Mouse (Mus musculus): ENCODE results near the gene Tekt1. TPM values are rescaled to one million over a fixed set of nuclear protein-coding genes. Genes with fewer than 3 reads are reported as not detected.
A peak's percentile ranks its signal among the peaks of the same experiment; 100 is the strongest.

Gene Tekt1
- polyA plus RNA-seq, 1 experiment, result 0.13 TPM

DNA sequence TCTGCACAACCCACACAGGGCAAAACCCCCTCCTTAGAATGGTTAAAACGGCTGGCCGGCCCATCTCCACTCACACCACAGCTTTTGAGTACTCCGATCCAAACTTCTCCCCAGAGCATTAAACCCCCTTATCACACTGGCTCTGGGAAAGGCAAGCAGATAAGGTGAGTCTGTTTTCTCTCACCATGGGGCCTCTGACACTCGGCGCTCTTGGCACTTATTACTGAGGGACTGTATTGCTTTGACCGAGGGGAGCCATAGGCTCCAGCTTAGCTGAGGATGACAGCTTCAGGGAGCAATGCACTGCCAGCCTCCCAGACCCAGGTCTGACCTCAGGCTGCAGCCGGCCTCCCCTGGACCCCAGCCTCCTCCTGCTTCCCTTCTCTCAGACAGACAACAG is 45.3 kb upstream of the Tekt1 start:
- Histone ChIP-seq H3K36me3 (ENCODE audit: control insufficient read depth, insufficient read depth, low read length) (no peaks in the 10 kb centered on the region), H3K4me3 (ENCODE audit: insufficient read depth, low read depth, low read length) (no peak overlapping the region), H3K4me1 (ENCODE audit: control insufficient read depth, insufficient read depth, low read length) (peaks cover 20% of the 10 kb centered on the region), H3K27ac (ENCODE audit: insufficient read depth, low read depth, low read length) (no peak overlapping the region), H3K27me3 (replicated peaks; ENCODE audit: control insufficient read depth, insufficient read depth, low read length) (no peaks in the 10 kb centered on the region)
- TF ChIP-seq POLR2A (IDR thresholded peaks at IDR 0.05; ENCODE audit: low read depth, low read length) (no peak), CTCF (conservative IDR thresholded peaks at IDR 0.05; ENCODE audit: insufficient read depth, insufficient read length, low read depth, low read length) (no peak)
- DNase-seq, result no peak
- 39% methylated on average over 7 of the region's 7 CpGs for WGBS

DNA sequence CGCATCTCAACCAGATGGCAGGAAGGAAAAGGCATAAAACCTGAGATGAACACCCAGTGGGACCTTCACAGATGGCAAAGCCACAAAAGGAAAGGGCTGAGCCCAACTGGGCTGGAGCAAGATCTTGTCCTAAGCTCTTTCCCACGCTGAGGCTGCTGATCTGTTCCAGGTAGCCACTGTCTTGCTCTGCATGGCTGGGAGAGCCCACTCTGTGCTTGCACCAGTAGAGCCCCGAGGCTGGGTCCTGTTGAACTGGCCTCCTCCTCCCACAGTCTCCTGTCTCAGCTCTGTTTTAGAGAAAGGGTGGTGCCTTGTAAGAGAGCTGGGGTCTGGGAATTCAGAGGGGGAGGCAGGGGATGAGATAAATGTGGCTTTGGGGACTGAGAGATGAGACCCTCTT is 44.8 kb upstream of the Tekt1 start:
- no peak for DNase-seq
- H3K4me3 ChIP-seq (ENCODE audit: insufficient read depth, low read depth, low read length), result no peak overlapping the region
- peaks cover 25% of the 10 kb centered on the region for H3K4me1 ChIP-seq (ENCODE audit: control insufficient read depth, insufficient read depth, low read length)
- H3K27ac ChIP-seq (ENCODE audit: insufficient read depth, low read depth, low read length), result no peak overlapping the region
- no peak for TF ChIP-seq POLR2A (IDR thresholded peaks at IDR 0.05; ENCODE audit: low read depth, low read length)
- no peaks in the 10 kb centered on the region for H3K36me3 ChIP-seq (ENCODE audit: control insufficient read depth, insufficient read depth, low read length)
- WGBS, result 48% methylated on average over 3 of the region's 3 CpGs
- no peaks in the 10 kb centered on the region for H3K27me3 ChIP-seq (replicated peaks; ENCODE audit: control insufficient read depth, insufficient read depth, low read length)

DNA sequence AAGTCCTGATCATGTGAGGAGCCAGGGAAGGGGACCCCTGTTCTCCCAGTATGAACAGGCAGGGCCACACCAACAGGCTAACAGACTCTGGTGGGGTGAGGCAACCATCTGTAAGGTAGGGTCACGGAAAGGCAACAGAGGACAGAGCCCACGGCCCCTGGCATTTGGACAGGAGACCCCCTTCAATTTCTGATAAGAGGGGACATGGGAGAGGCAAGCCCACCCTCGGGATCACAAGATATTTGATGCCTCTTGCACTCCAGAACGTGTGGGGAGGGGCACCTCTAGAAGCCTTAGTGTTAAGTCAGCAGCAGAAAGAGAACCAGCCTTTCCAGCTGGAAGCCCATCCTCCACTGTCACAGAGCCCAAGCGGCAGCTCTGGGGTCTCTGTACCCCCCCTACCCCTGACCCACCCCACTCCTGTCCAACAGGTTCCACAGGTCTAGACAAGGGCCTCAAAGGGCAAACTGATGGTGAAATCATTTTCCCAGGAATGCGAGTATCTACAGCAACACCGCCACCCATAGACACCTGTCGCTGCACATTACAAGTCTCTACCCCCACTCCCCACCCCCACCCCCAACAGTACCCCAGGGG is 43.9 kb upstream of the Tekt1 start:
- TF ChIP-seq POLR2A (IDR thresholded peaks at IDR 0.05; ENCODE audit: low read depth, low read length) (no peak), CTCF (conservative IDR thresholded peaks at IDR 0.05; ENCODE audit: insufficient read depth, insufficient read length, low read depth, low read length) (no peak)
- Histone ChIP-seq H3K36me3 (ENCODE audit: control insufficient read depth, insufficient read depth, low read length) (no peaks in the 10 kb centered on the region), H3K27me3 (replicated peaks; ENCODE audit: control insufficient read depth, insufficient read depth, low read length) (no peaks in the 10 kb centered on the region), H3K4me1 (ENCODE audit: control insufficient read depth, insufficient read depth, low read length) (peaks cover 30% of the 10 kb centered on the region), H3K27ac (ENCODE audit: insufficient read depth, low read depth, low read length) (peak overlapping the region; percentile 11; the same call in 1 of the 2 replicates), H3K4me3 (ENCODE audit: insufficient read depth, low read depth, low read length) (no peak overlapping the region)
- no peak for DNase-seq
- WGBS, result 54% methylated on average over 8 of the region's 8 CpGs

DNA sequence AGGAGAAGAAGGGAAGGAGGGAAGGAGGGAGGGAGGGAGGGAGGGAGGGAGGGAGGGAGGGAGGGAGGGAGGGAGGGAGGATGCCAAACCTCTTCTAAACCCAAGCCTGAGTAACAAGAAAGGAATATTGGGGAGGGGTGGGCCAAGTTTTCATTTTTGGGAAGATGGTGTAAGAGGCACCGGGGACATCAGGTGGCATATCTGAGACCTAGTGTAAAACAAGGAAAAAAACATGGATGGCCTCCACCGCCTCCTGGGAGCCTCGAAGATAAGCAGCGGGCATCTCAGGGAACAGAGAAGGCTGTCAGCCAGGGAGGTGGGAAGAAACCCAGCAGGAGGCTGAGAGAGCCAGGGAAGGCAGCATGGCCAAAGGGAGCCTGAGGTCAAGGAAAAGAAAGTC is 43.3 kb upstream of the Tekt1 start:
- H3K4me1 ChIP-seq (ENCODE audit: control insufficient read depth, insufficient read depth, low read length), result peaks cover 31% of the 10 kb centered on the region
- WGBS, result 63% methylated on average over 4 of the region's 4 CpGs
- no peaks in the 10 kb centered on the region for H3K27me3 ChIP-seq (replicated peaks; ENCODE audit: control insufficient read depth, insufficient read depth, low read length)
- no peaks in the 10 kb centered on the region for H3K36me3 ChIP-seq (ENCODE audit: control insufficient read depth, insufficient read depth, low read length)
- peak overlapping the region; percentile 11; the same call in 1 of the 2 replicates for H3K27ac ChIP-seq (ENCODE audit: insufficient read depth, low read depth, low read length)
- TF ChIP-seq POLR2A (IDR thresholded peaks at IDR 0.05; ENCODE audit: low read depth, low read length) (no peak), CTCF (conservative IDR thresholded peaks at IDR 0.05; ENCODE audit: insufficient read depth, insufficient read length, low read depth, low read length) (no peak)
- no peak overlapping the region for H3K4me3 ChIP-seq (ENCODE audit: insufficient read depth, low read depth, low read length)
- DNase-seq, result no peak

DNA sequence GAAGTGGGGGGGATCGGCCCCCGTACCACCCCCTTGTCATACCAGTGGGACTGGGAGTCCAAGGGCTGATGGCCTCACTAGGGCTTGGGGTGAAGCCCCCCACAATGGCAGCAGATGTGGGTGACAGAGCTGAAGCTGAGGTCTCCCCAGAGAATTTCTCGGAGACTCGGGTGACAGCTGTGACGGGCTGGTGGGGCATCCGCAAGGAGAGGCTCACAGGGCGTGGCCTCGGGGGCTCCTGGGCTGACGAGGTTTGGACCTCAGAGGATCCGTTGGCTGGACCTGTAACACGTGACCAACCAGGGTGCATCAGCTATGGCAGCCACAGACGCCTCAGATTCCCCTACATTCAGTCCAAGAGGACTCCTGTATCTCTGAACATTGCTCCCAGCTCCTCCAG is 40.7 kb upstream of the Tekt1 start:
- Histone ChIP-seq H3K27ac (ENCODE audit: insufficient read depth, low read depth, low read length) (peak overlapping the region; percentile 90), H3K4me1 (ENCODE audit: control insufficient read depth, insufficient read depth, low read length) (peaks cover 24% of the 10 kb centered on the region), H3K27me3 (replicated peaks; ENCODE audit: control insufficient read depth, insufficient read depth, low read length) (no peaks in the 10 kb centered on the region), H3K36me3 (ENCODE audit: control insufficient read depth, insufficient read depth, low read length) (no peaks in the 10 kb centered on the region), H3K4me3 (ENCODE audit: insufficient read depth, low read depth, low read length) (no peak overlapping the region)
- TF ChIP-seq CTCF (conservative IDR thresholded peaks at IDR 0.05; ENCODE audit: insufficient read depth, insufficient read length, low read depth, low read length), result no peak
- no peak for TF ChIP-seq POLR2A (IDR thresholded peaks at IDR 0.05; ENCODE audit: low read depth, low read length)
- DNase-seq, result no peak
- WGBS, result 76% methylated on average over 12 of the region's 12 CpGs

DNA sequence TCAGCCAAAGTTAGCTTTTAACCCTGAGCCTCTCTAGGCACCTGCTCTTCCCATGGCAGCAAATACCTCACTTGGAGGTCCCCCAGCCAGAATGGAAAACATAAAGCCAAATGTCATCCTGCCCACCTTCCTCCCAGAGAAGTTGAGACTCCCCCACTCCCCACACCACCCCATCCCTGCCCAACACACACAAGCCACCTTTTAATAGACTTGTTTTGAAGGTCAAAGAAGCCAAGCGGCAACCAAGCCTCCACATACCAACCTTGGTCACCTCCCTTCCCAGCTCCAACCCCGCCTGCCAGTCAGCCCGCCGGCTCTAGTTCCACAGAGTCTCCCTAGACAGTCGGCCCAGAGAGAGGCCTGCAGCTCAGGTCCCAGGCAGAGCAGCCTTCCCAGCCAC is 39.8 kb upstream of the Tekt1 start:
- peak overlapping the region; percentile 90 for H3K27ac ChIP-seq (ENCODE audit: insufficient read depth, low read depth, low read length)
- peak; percentile 72 for DNase-seq
- WGBS, result 29% methylated on average over 5 of the region's 5 CpGs
- H3K36me3 ChIP-seq (ENCODE audit: control insufficient read depth, insufficient read depth, low read length), result no peaks in the 10 kb centered on the region
- no peak overlapping the region for H3K4me3 ChIP-seq (ENCODE audit: insufficient read depth, low read depth, low read length)
- no peaks in the 10 kb centered on the region for H3K27me3 ChIP-seq (replicated peaks; ENCODE audit: control insufficient read depth, insufficient read depth, low read length)
- no peak for TF ChIP-seq CTCF (conservative IDR thresholded peaks at IDR 0.05; ENCODE audit: insufficient read depth, insufficient read length, low read depth, low read length)
- TF ChIP-seq POLR2A (IDR thresholded peaks at IDR 0.05; ENCODE audit: low read depth, low read length), result no peak
- H3K4me1 ChIP-seq (ENCODE audit: control insufficient read depth, insufficient read depth, low read length), result peaks cover 24% of the 10 kb centered on the region

DNA sequence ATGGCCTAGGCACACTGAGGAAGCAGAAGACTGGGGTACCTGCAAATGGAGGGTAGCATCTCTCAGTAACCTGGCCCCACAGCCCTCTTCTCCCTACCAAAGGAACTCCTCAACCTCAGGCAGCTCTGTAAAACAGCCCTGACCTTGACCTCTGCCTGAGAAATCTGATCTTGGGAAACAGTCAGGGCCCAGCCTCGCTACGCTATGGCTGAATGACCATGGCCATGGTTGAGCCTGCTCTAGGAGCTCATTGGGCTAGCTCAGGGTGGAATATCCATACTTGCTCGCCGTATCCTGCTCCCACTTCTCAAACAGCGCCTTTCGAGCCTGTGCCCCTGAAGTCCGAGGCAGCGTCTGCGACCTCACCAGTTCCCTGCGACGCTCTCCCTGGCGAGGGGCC is 38.8 kb upstream of the Tekt1 start:
- TF ChIP-seq POLR2A (IDR thresholded peaks at IDR 0.05; ENCODE audit: low read depth, low read length) (no peak), CTCF (conservative IDR thresholded peaks at IDR 0.05; ENCODE audit: insufficient read depth, insufficient read length, low read depth, low read length) (no peak)
- peaks cover 22% of the 10 kb centered on the region for H3K4me1 ChIP-seq (ENCODE audit: control insufficient read depth, insufficient read depth, low read length)
- H3K4me3 ChIP-seq (ENCODE audit: insufficient read depth, low read depth, low read length), result no peak overlapping the region
- WGBS, result 56% methylated on average over 12 of the region's 12 CpGs
- H3K27ac ChIP-seq (ENCODE audit: insufficient read depth, low read depth, low read length), result peak overlapping the region; percentile 73
- no peaks in the 10 kb centered on the region for H3K27me3 ChIP-seq (replicated peaks; ENCODE audit: control insufficient read depth, insufficient read depth, low read length)
- no peaks in the 10 kb centered on the region for H3K36me3 ChIP-seq (ENCODE audit: control insufficient read depth, insufficient read depth, low read length)
- peak; percentile 62 for DNase-seq

All from kidney, adult 2 months (tissue).